Mouse (Mus musculus) intestine, postnatal 0 days (tissue): Measurements from ENCODE around the gene Fndc9. TPM values are rescaled to one million over a fixed set of nuclear protein-coding genes. Genes with fewer than 3 reads are reported as not detected.
A peak's percentile ranks its signal among the peaks of the same experiment; 100 is the strongest.

Source experiments
- ATAC-seq: fragments of 200-750 bp; cut with Nextera tagmentation; 2 replicates; pipeline ENCODE4 v1.8.0; 2017; ENCODE audit warnings: mild to moderate bottlenecking, moderate TSS enrichment, moderate library complexity
- H3K27ac ChIP-seq: fragments of 300-500 bp; sonication (generic); 2 replicates; pipeline ENCODE4 v1.5.1; 2014; ENCODE audit warnings: mild to moderate bottlenecking, low read depth, low read length, moderate library complexity
- H3K27me3 ChIP-seq: fragments of 300-500 bp; sonication (generic); replicated peaks from 2 replicates; pipeline ENCODE4 v1.6.1; 2014; ENCODE audit warnings: low read length, mixed read lengths; ENCODE audit not compliant: control insufficient read depth, insufficient read depth
- H3K36me3 ChIP-seq: fragments of 300-500 bp; sonication (generic); 2 replicates; pipeline ENCODE4 v1.6.1; 2014; ENCODE audit warnings: mild to moderate bottlenecking, moderate library complexity; ENCODE audit not compliant: control insufficient read depth, insufficient read depth
- H3K4me1 ChIP-seq: fragments of 300-500 bp; sonication (generic); replicated peaks from 2 replicates; pipeline ENCODE4 v1.6.1; 2014; ENCODE audit warnings: antibody characterized with exemption, low read length, mixed read lengths; ENCODE audit not compliant: control insufficient read depth, insufficient read depth
- H3K4me2 ChIP-seq: fragments of 300-500 bp; sonication (generic); replicated peaks from 2 replicates; pipeline ENCODE4 v1.6.1; 2014; ENCODE audit warnings: low read depth, mild to moderate bottlenecking, moderate library complexity
- H3K4me3 ChIP-seq: fragments of 300-500 bp; sonication (generic); 2 replicates; pipeline ENCODE4 v1.5.1; 2014; ENCODE audit warnings: low read depth, low read length
- H3K9ac ChIP-seq: fragments of 300-500 bp; sonication (generic); 2 replicates; pipeline ENCODE4 v1.6.1; 2014; ENCODE audit warnings: mild to moderate bottlenecking, low read depth, low read length
- H3K9me3 ChIP-seq: fragments of 300-500 bp; sonication (generic); 2 replicates; pipeline ENCODE4 v1.6.1; 2016; ENCODE audit warnings: mixed run types; ENCODE audit not compliant: control insufficient read depth
- CTCF ChIP-seq: sonication (generic); IDR thresholded peaks from 2 replicates; pipeline ENCODE4 v1.5.1; 2016; ENCODE audit warnings: low read depth, mild to moderate bottlenecking, control low read depth, antibody characterized with exemption, moderate library complexity
- WGBS: fragments of 180-500 bp; shearing (Covaris S2); extraction: QIAGEN DNeasy Blood & Tissue Kit; methylation state at CpG from one replicate; pipeline ENCODE4 v1.1.7; 2014; 5-methylcytosine and 5-hydroxymethylcytosine counted together
- polyA plus RNA-seq: library from polyadenylated mRNA; unstranded; fragments of >200 nt; fragmentation: Nextera tagmentation; extraction: Ambion mirVana; gene quantifications from 2 replicates; pipeline ENCODE4 v1.2.1, GENCODE M21; 2015

Fndc9 gene
- polyA plus RNA-seq, 1 experiment from 2014 or later: 0.10 TPM

DNA sequence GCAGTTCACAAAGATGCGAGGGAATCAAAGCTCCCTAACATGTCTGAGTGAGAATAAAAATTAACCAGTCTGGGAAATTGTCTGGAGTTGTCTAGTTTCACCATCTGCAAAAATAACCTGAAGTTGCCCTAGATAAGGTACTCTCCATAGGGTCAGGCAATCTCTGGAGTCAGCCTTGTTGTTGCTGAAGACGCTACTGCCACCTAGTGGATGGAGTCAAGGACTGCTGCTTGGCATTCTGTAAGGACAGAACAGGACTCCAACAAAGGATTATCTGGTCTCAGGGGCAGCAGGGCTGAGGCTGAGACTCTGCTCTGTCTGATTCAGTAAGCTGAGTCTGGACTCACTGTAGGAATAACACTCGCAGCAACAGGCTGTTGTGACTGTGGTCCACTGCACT lies 20.0 kb upstream of the Fndc9 start:
- ATAC-seq: peak; percentile 63; the same call in 1 of the 2 replicates
- no peak overlapping the region for H3K4me3 ChIP-seq
- TF ChIP-seq CTCF: peak; percentile 99
- H3K9ac ChIP-seq: no peak overlapping the region
- H3K27me3 ChIP-seq: no peaks in the 10 kb centered on the region
- no peaks in the 10 kb centered on the region for H3K9me3 ChIP-seq
- peak overlapping the region; percentile 14 for H3K4me2 ChIP-seq
- peaks cover 11% of the 10 kb centered on the region; the same call in 1 of the 2 replicates for H3K4me1 ChIP-seq
- no peaks in the 10 kb centered on the region for H3K36me3 ChIP-seq
- WGBS: 11% methylated on average over 3 of the region's 3 CpGs
- peak overlapping the region; percentile 70; the same call in 1 of the 2 replicates for H3K27ac ChIP-seq

DNA sequence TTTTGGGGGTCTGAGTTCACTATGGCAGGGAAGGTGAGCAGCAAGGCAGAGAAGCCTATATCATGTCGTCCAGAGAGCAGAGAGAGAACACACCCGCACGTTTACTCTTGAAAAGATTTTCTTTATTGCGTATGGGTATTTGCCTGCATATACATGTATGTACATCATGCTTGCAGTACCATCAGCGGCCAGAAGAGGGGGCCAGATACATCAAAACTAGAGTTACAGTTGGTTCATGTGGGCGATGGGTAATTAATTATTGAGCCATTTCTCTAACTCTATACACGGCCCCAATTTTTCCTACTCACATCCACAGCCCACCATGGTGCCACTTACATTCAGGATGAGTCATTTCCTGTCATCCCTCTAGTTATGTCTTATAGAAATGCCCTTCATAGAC lies 18.7 kb upstream of the Fndc9 start:
- ATAC-seq: no peak

DNA sequence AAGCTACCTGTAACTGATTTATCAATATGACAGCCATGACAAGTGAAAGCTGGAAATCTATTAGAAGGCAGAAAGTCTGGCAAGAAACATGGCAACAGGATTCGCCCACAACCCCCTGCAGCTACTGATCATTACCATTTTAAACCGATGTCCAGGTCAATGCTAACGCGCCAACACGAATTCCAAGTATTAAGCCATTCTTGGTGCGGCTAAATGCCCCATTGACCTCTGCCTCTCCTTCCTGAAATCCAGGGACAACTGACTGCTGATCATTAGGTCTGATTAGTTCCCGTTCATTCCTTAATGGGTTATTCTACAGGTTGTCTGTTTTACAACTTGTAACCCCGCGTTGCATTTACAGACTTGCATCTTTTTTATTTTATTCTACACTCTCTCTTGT lies 17.6 kb upstream of the Fndc9 start:
- no peak for TF ChIP-seq CTCF
- H3K9ac ChIP-seq: no peak overlapping the region
- no peak for ATAC-seq
- peaks cover 5% of the 10 kb centered on the region; the same call in 1 of the 2 replicates for H3K4me1 ChIP-seq
- H3K27ac ChIP-seq: no peak overlapping the region
- no peak overlapping the region for H3K4me3 ChIP-seq
- no peaks in the 10 kb centered on the region for H3K27me3 ChIP-seq
- no peaks in the 10 kb centered on the region for H3K36me3 ChIP-seq
- no peaks in the 10 kb centered on the region for H3K9me3 ChIP-seq
- H3K4me2 ChIP-seq: no peak overlapping the region
- WGBS: 87% methylated on average over 9 of the region's 9 CpGs

More for the DNA sequence above, 18.7 kb upstream of the Fndc9 start:
- Histone ChIP-seq H3K9ac (no peak overlapping the region), H3K27ac (no peak overlapping the region), H3K4me1 (peaks cover 7% of the 10 kb centered on the region; the same call in 1 of the 2 replicates), H3K36me3 (no peaks in the 10 kb centered on the region), H3K27me3 (no peaks in the 10 kb centered on the region), H3K9me3 (no peaks in the 10 kb centered on the region), H3K4me2 (no peak overlapping the region), H3K4me3 (no peak overlapping the region)
- 70% methylated on average over 7 of the region's 7 CpGs for WGBS
- peak; percentile 66 for TF ChIP-seq CTCF

DNA sequence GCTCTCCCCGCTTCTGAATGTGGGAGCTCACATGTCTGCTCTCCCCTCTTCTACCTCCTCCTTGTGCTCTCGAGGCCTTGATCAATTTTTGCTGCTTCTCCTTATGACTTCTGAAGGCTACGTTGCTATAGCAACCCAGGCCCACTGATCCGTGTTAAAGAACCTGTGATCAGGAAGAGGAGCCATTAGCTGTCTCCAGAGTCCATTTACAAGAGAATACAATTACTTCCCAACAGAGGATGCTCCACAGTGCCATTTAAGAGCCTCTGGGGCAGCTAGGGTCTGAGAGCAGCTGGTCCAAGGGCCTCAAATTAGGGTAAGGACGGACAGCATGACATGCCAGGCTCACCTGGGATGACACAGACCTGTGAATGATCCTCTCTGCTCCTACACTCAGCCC lies 16.7 kb upstream of the Fndc9 start:
- H3K9me3 ChIP-seq: no peaks in the 10 kb centered on the region
- no peaks in the 10 kb centered on the region for H3K27me3 ChIP-seq
- TF ChIP-seq CTCF: no peak
- no peak overlapping the region for H3K4me2 ChIP-seq
- H3K27ac ChIP-seq: no peak overlapping the region
- no peak overlapping the region for H3K9ac ChIP-seq
- no peak for ATAC-seq
- H3K36me3 ChIP-seq: no peaks in the 10 kb centered on the region
- H3K4me1 ChIP-seq: 0 out of 2 replicates have a peak, but pooled peaks cover 5% of the 10 kb centered on the region
- H3K4me3 ChIP-seq: no peak overlapping the region
- 44% methylated on average over 5 of the region's 5 CpGs for WGBS

DNA sequence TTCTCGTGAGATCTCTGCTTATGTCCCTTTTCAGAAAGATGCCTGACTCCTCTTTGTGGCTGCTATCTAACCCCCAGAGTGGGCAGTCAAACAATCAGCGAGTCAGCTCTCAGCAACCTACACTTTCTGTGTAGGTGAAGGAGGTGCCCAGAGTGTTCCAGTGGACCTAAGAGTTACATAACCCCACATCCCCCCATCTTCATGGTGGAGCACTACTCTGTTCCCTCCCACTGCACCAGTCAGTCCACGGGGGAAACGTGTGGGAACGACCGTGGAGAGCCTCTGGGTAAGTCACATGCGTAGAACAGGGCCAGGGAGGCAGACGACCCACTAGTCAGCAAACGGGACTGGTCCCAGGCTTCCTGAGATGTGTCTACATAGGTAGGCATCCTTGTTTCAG lies 16.0 kb upstream of the Fndc9 start:
- ATAC-seq: no peak
- Histone ChIP-seq H3K4me1 (no peaks in the 10 kb centered on the region), H3K27ac (no peak overlapping the region), H3K36me3 (no peaks in the 10 kb centered on the region), H3K9me3 (no peaks in the 10 kb centered on the region), H3K9ac (no peak overlapping the region), H3K4me3 (no peak overlapping the region), H3K4me2 (no peak overlapping the region), H3K27me3 (no peaks in the 10 kb centered on the region)
- WGBS: 84% methylated on average over 9 of the region's 9 CpGs
- TF ChIP-seq CTCF: no peak

DNA sequence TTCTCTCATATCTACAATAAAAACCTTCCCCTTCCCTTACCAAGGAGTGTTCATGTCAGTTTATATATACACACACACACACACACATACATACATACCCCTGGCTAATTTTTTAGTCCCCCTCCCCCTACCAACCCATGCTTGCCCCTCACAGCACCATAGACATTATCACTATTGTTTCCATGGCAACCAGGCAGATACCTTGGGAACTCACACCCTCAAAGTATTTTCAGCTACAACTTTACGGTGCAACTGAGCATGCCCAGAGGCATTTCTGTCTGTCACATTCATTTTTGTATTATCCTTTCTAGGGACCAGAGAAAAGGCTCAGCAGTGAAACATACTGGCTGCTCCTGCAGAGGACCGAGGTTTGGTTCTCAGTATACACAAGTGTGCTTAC lies 15.1 kb upstream of the Fndc9 start:
- WGBS: 81% methylated on average over 2 of the region's 2 CpGs
- no peak for ATAC-seq
- Histone ChIP-seq H3K27me3 (no peaks in the 10 kb centered on the region), H3K27ac (no peak overlapping the region), H3K4me3 (no peak overlapping the region), H3K36me3 (no peaks in the 10 kb centered on the region), H3K9ac (no peak overlapping the region), H3K4me2 (no peak overlapping the region), H3K9me3 (no peaks in the 10 kb centered on the region), H3K4me1 (no peaks in the 10 kb centered on the region)
- 0 out of 2 replicates have a peak, but pooled peaks have one; percentile 3 for TF ChIP-seq CTCF

DNA sequence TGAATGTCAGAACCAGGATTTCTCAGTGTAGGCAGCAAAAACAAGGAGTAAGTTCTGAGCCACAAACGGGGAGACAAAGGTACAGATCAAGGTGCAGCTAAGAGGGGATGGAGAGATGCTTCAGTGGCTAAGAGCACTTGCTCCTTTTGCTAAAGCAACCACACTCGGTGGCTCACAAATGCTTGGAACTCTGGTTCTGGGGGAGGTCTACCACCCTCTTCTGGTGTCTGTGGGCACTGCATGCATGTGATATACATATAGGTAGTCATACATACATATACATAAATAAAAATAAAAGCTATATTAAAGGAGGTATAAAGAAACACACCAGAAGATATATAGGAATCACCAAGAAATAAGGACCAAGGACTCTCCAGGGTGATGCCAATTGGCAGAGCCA lies 11.8 kb upstream of the Fndc9 start:
- H3K27ac ChIP-seq: no peak overlapping the region
- no peak for ATAC-seq
- no peaks in the 10 kb centered on the region for H3K9me3 ChIP-seq
- no peak overlapping the region for H3K9ac ChIP-seq
- no peaks in the 10 kb centered on the region for H3K27me3 ChIP-seq
- peak; percentile 46 for TF ChIP-seq CTCF
- no peak overlapping the region for H3K4me3 ChIP-seq
- 94% methylated on average over 2 of the region's 2 CpGs for WGBS
- no peak overlapping the region for H3K4me2 ChIP-seq
- H3K4me1 ChIP-seq: no peaks in the 10 kb centered on the region
- H3K36me3 ChIP-seq: no peaks in the 10 kb centered on the region
